Mouse (Mus musculus) CH12.LX (cell line): ENCODE results near the gene Capn1.
A peak's percentile ranks its signal among the peaks of the same experiment; 100 is the strongest.

Source experiments
- CTCF ChIP-seq, 2 experiments: IDR thresholded peaks in 1 of 2; conservative IDR thresholded peaks in 1 of 2; 2 replicates each; pipeline ENCODE4 v1.5.1; 2011 to 2012; ENCODE audit warnings: low read depth in 2 of 2, low read length in 2 of 2, improper control_type of control experiment in 1 of 2, inconsistent platforms in 1 of 2, mild to moderate bottlenecking in 1 of 2, moderate library complexity in 1 of 2
- ELF1 ChIP-seq: IDR thresholded peaks from 2 replicates; pipeline ENCODE4 v1.6.1; 2014; ENCODE audit warnings: low read depth, mild to moderate bottlenecking, inconsistent platforms, low read length, improper control_type of control experiment
- JUN ChIP-seq: IDR thresholded peaks from 2 replicates; pipeline ENCODE4 v1.6.1; 2011; ENCODE audit warnings: low read depth, mild to moderate bottlenecking, low read length, improper control_type of control experiment, moderate library complexity; ENCODE audit not compliant: insufficient read depth
- KAT2A ChIP-seq: IDR thresholded peaks from 2 replicates; pipeline ENCODE4 v1.6.1; 2012; ENCODE audit warnings: low read length, improper control_type of control experiment, inconsistent platforms; ENCODE audit not compliant: insufficient replicate concordance
- MAFK ChIP-seq: IDR thresholded peaks from 2 replicates; pipeline ENCODE4 v1.6.1; 2011; ENCODE audit warnings: low read length, improper control_type of control experiment; ENCODE audit not compliant: insufficient replicate concordance
- MEF2A ChIP-seq: IDR thresholded peaks from 2 replicates; pipeline ENCODE4 v1.6.1; 2014; ENCODE audit warnings: low read depth, mild to moderate bottlenecking, inconsistent platforms, low read length, improper control_type of control experiment, borderline replicate concordance
- POLR2A ChIP-seq: IDR thresholded peaks from 2 replicates; pipeline ENCODE4 v1.6.1; 2011; ENCODE audit warnings: low read depth, mild to moderate bottlenecking, improper control_type of control experiment, low read length
- TCF12 ChIP-seq: IDR thresholded peaks from 2 replicates; pipeline ENCODE4 v1.6.1; 2014; ENCODE audit warnings: low read depth, mild to moderate bottlenecking, inconsistent platforms, low read length, improper control_type of control experiment
- ZNF384 ChIP-seq: IDR thresholded peaks from 2 replicates; pipeline ENCODE4 v1.6.1; 2012; ENCODE audit warnings: low read depth, low read length, improper control_type of control experiment, inconsistent platforms

DNA sequence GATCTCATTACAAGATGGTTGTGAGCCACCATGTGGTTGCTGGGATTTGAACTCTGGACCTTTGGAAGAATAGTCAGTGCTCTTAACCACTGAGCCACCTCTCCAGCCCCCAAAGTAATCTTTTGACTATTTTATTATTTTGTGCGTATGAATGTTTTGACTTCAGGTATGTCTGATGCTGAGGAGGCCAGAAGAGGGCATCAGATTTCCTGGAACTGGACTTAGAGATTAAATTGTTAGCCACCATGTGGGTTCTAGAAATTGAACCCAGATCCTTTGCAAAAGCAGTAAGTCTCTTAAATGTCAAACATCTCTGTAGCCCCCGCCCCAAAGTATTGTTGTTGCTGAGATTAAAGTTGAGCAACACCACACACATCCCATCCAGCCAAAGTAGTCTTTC lies 49.8 kb downstream of the Capn1 start:
- peak in 1 of 2 experiments; percentile 26; a peak in 2 of 4 replicates for TF ChIP-seq CTCF (conservative IDR thresholded peaks at IDR 0.05 in 1 of 2, IDR thresholded peaks at IDR 0.05 in 1 of 2; ENCODE audit: low read depth in 2 of 2, low read length in 2 of 2)
- no peak for TF ChIP-seq ZNF384
- no peak for TF ChIP-seq TCF12
- TF ChIP-seq POLR2A: no peak
- no peak for TF ChIP-seq KAT2A
- no peak for TF ChIP-seq JUN
- no peak for TF ChIP-seq ELF1
- TF ChIP-seq MAFK: no peak
- no peak for TF ChIP-seq MEF2A
